Mouse (Mus musculus) bone marrow, adult 2 months (tissue): Measurements from ENCODE around the gene Rsph10b.

Experiments used
- CTCF ChIP-seq: fragments of 200-500 bp; IDR thresholded peaks from 2 replicates; pipeline ENCODE4 v1.5.1; 2011; ENCODE audit warnings: low read length, control low read depth; ENCODE audit not compliant: control insufficient read depth, insufficient read depth
- POLR2A ChIP-seq: fragments of 200-500 bp; IDR thresholded peaks from 2 replicates; pipeline ENCODE4 v1.6.1; 2011; ENCODE audit warnings: low read depth, mild to moderate bottlenecking, control low read depth, low read length, borderline replicate concordance; ENCODE audit not compliant: control insufficient read depth

DNA sequence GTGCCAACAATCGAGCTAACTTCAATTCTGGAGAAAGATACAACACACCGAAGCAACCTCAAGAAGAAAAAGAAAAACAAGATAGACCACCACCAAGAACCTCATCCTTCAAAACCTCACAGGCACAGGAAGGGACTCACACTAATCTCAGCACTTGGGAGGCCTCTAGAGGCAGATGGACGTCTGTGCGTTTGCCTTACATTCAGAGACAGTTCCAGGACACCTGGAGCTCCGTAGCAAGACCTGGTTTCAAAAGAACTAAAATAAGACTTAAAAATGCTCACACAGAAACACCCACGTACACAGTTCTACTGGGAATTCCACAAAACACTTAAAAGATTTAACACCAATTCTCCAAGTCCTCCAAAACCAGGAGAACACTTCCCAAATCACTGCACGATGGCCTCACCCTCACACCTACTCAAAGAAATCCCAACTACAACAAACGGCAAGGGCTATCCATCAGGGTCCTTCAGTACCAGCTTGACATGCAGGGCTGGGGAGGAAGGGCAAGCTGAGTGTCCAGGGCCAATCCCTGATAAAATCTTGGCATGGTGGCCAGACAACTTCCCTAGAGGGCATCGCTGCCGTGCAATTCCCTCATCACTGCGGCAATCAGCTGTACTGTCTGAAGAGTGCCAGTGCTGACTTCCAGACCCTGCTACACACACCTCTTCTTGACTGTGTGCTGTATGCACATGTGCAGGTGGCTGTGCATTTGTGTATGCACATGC lies 62.0 kb downstream of the Rsph10b start:
- no peak for TF ChIP-seq CTCF
- no peak for TF ChIP-seq POLR2A
